Mouse (Mus musculus): ENCODE results near the gene Arl5c. TPM values are rescaled to one million over a fixed set of nuclear protein-coding genes. Genes with fewer than 3 reads are reported as not detected.

The Arl5c gene
- polyA plus RNA-seq, 1 experiment from 2014 or later = 6.4 TPM

DNA sequence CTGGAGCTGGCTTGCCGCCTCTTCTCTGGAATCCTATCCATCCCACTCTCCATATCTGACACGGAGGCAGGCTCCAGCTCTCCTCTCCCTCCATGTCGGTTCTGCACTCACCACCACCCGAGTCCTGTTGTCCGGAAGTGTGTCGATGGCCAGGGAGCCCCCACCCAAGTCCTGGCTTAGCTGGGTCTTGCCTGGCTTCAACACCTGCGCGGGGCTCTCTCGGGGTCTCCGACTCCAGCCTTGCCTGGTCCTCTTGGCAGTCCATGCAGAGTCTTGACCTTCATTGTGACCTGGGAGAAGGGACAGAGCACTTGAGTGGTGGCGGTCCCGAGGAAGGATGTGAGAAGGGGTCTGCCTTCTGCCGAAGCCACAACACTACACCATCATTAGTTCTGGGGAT is 17.6 kb downstream of the Arl5c start:
- Histone ChIP-seq H3K4me3 (replicated peaks; ENCODE audit: low read length) (no peak overlapping the region), H3K4me1 (replicated peaks; ENCODE audit: control insufficient read depth, insufficient read depth, low read length) (no peaks in the 10 kb centered on the region), H3K9ac (replicated peaks; ENCODE audit: low read depth, low read length) (no peak overlapping the region), H3K9me3 (ENCODE audit: control insufficient read depth, low read length) (no peaks in the 10 kb centered on the region), H3K4me2 (ENCODE audit: low read length) (no peak overlapping the region), H3K27me3 (replicated peaks; ENCODE audit: control insufficient read depth, insufficient read depth, low read length) (no peaks in the 10 kb centered on the region), H3K36me3 (ENCODE audit: control insufficient read depth, insufficient read depth) (no peaks in the 10 kb centered on the region), H3K27ac (ENCODE audit: low read length) (no peak overlapping the region)
- ATAC-seq = no peak
- 88% methylated on average over 13 of the region's 13 CpGs for WGBS

DNA sequence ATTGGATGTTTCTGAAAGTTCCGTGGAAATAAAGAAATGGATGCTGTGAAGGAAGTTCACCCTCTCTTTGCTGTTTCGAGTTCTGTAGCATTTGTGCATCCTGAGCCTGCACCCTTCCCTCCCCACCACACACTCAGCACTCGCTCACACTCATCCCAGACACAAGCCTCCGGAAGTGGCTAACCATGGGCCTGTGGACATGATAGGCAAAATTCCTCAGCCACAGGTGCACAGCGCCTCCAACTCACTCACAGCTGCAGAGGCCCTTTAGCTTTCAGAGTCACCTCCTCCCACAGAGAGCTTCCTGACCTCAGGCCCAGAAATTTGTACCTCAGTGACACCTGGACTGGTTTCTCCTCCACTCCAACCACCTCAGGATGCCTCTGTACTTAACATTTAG is 18.2 kb downstream of the Arl5c start:
- H3K9ac ChIP-seq (replicated peaks; ENCODE audit: low read depth, low read length) = no peak overlapping the region
- WGBS = 78% methylated on average over 5 of the region's 5 CpGs
- ATAC-seq = no peak
- no peaks in the 10 kb centered on the region for H3K36me3 ChIP-seq (ENCODE audit: control insufficient read depth, insufficient read depth)
- H3K27ac ChIP-seq (ENCODE audit: low read length) = no peak overlapping the region
- H3K27me3 ChIP-seq (replicated peaks; ENCODE audit: control insufficient read depth, insufficient read depth, low read length) = no peaks in the 10 kb centered on the region
- no peaks in the 10 kb centered on the region for H3K4me1 ChIP-seq (replicated peaks; ENCODE audit: control insufficient read depth, insufficient read depth, low read length)
- no peak overlapping the region for H3K4me3 ChIP-seq (replicated peaks; ENCODE audit: low read length)
- H3K9me3 ChIP-seq (ENCODE audit: control insufficient read depth, low read length) = no peaks in the 10 kb centered on the region
- no peak overlapping the region for H3K4me2 ChIP-seq (ENCODE audit: low read length)

DNA sequence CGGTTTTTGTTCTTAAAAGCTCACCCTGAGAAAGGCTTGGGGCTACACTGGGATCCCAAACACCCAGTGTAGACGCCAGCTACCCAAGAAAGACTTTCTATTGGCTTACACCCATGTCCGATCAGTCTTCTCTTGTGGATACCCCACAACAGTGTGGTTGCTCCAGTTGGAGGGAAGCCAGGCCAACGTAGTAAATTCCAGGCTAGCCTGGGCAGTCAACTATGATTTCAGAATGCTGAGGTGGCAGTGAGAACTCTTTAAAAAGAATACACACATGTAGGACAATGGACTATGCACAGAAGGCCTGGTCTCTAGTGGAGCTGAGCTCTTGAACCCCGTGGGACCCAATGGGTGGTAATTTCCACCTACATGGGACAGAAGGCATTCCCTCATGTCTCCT is 21.2 kb downstream of the Arl5c start:
- Histone ChIP-seq H3K4me2 (ENCODE audit: low read length) (no peak overlapping the region), H3K9me3 (ENCODE audit: control insufficient read depth, low read length) (no peaks in the 10 kb centered on the region), H3K4me1 (replicated peaks; ENCODE audit: control insufficient read depth, insufficient read depth, low read length) (peaks cover 8% of the 10 kb centered on the region; the same call in 1 of the 2 replicates), H3K9ac (replicated peaks; ENCODE audit: low read depth, low read length) (no peak overlapping the region), H3K4me3 (replicated peaks; ENCODE audit: low read length) (no peak overlapping the region), H3K36me3 (ENCODE audit: control insufficient read depth, insufficient read depth) (no peaks in the 10 kb centered on the region), H3K27ac (ENCODE audit: low read length) (no peak overlapping the region), H3K27me3 (replicated peaks; ENCODE audit: control insufficient read depth, insufficient read depth, low read length) (no peaks in the 10 kb centered on the region)
- ATAC-seq = no peak
- WGBS = 84% methylated on average over 5 of the region's 5 CpGs

DNA sequence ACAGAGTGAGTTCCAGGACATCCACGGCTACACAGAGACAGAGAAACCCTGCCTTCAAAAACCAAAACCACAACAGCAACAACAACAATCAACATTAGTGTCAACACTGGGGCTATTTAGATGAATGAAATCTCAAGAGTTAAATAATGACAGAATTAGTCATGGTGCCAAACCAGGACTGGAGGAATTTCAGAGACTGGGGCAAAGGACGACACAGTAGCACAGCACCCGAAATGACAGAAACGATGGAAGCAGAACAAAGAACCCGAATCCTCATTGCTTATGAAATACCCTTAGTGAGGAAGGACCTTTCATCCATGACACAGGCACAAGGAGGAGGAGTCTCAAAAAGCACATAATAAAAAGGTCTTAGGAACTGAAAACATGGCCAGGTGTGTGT is 21.8 kb downstream of the Arl5c start:
- Histone ChIP-seq H3K36me3 (ENCODE audit: control insufficient read depth, insufficient read depth) (no peaks in the 10 kb centered on the region), H3K4me3 (replicated peaks; ENCODE audit: low read length) (no peak overlapping the region), H3K27ac (ENCODE audit: low read length) (no peak overlapping the region), H3K27me3 (replicated peaks; ENCODE audit: control insufficient read depth, insufficient read depth, low read length) (no peaks in the 10 kb centered on the region), H3K4me2 (ENCODE audit: low read length) (no peak overlapping the region), H3K9ac (replicated peaks; ENCODE audit: low read depth, low read length) (no peak overlapping the region), H3K9me3 (ENCODE audit: control insufficient read depth, low read length) (no peaks in the 10 kb centered on the region), H3K4me1 (replicated peaks; ENCODE audit: control insufficient read depth, insufficient read depth, low read length) (peaks cover 8% of the 10 kb centered on the region; the same call in 1 of the 2 replicates)
- 88% methylated on average over 5 of the region's 5 CpGs for WGBS
- no peak for ATAC-seq

DNA sequence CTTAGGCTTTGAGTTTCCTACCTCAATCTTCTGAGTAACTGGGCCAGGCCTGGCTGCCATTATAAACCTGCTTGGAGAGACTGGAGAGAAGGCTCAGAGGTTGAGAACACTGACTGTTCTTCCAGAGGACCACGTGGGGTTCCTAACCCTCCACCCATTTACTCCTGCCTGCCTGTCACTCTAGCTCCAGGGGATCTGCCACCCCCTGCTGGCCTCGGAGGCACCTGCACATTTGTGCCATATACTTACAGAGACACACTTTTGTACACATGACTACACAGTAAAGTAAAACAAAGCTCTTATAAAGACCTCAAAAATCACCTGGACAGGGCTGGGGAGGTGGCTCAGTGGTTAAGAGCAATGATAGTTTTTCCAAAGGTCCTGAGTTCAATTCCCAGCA is 23.5 kb downstream of the Arl5c start:
- H3K4me2 ChIP-seq (ENCODE audit: low read length) = no peak overlapping the region

DNA sequence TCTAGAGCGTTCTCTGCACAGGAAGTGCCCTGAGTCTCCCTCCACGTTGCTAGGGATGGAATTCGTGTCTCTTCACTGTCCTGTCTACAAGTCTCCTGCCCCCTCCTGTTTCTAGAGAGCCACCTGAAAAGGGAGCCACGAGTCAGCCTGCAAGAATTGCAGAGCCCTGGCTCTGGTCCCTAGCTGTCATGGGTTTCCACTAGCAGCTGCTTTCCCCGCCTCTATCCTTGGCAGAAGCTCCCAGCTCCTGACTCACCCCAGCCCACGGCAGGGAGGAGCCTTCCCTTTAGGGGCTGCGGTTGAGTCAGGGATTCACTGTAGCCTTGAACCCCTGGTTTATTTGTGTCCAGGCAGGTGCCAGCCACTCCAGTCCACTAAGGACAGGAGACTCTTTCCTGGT is 24.7 kb downstream of the Arl5c start:
- Histone ChIP-seq H3K9ac (replicated peaks; ENCODE audit: low read depth, low read length) (no peak overlapping the region), H3K9me3 (ENCODE audit: control insufficient read depth, low read length) (no peaks in the 10 kb centered on the region), H3K4me3 (replicated peaks; ENCODE audit: low read length) (no peak overlapping the region), H3K4me1 (replicated peaks; ENCODE audit: control insufficient read depth, insufficient read depth, low read length) (peaks cover 14% of the 10 kb centered on the region), H3K27me3 (replicated peaks; ENCODE audit: control insufficient read depth, insufficient read depth, low read length) (no peaks in the 10 kb centered on the region), H3K36me3 (ENCODE audit: control insufficient read depth, insufficient read depth) (no peaks in the 10 kb centered on the region), H3K27ac (ENCODE audit: low read length) (no peak overlapping the region), H3K4me2 (ENCODE audit: low read length) (no peak overlapping the region)
- ATAC-seq = no peak
- WGBS = 25% methylated on average over 7 of the region's 7 CpGs

More for the DNA sequence above, 23.5 kb downstream of the Arl5c start:
- WGBS = 65% methylated on average over 2 of the region's 2 CpGs
- no peak for ATAC-seq
- no peaks in the 10 kb centered on the region for H3K9me3 ChIP-seq (ENCODE audit: control insufficient read depth, low read length)
- no peak overlapping the region for H3K27ac ChIP-seq (ENCODE audit: low read length)
- no peak overlapping the region for H3K9ac ChIP-seq (replicated peaks; ENCODE audit: low read depth, low read length)
- H3K4me1 ChIP-seq (replicated peaks; ENCODE audit: control insufficient read depth, insufficient read depth, low read length) = peaks cover 8% of the 10 kb centered on the region; the same call in 1 of the 2 replicates
- H3K36me3 ChIP-seq (ENCODE audit: control insufficient read depth, insufficient read depth) = no peaks in the 10 kb centered on the region
- H3K4me3 ChIP-seq (replicated peaks; ENCODE audit: low read length) = no peak overlapping the region
- H3K27me3 ChIP-seq (replicated peaks; ENCODE audit: control insufficient read depth, insufficient read depth, low read length) = no peaks in the 10 kb centered on the region

DNA sequence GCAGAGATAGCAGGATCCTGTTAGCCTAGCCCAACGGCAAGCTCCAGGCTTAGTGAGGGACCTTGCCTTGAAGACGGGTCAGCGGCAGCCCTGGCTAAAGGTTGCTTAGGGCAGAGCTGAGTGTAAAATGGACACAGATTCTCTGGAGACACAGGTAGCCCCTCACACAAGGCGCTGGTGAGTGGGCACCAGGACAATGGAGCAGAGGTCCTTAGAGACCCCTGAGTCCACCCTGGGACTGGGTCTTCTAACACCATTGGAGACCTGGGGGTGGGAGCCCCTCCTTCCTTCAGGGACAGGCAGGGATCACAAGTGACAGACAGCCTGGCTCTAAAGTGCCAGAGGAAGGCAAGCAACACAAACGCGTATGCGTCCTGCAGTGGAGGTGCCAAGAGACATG is 25.2 kb downstream of the Arl5c start:
- no peaks in the 10 kb centered on the region for H3K9me3 ChIP-seq (ENCODE audit: control insufficient read depth, low read length)
- H3K27me3 ChIP-seq (replicated peaks; ENCODE audit: control insufficient read depth, insufficient read depth, low read length) = no peaks in the 10 kb centered on the region
- H3K4me1 ChIP-seq (replicated peaks; ENCODE audit: control insufficient read depth, insufficient read depth, low read length) = peaks cover 14% of the 10 kb centered on the region
- H3K36me3 ChIP-seq (ENCODE audit: control insufficient read depth, insufficient read depth) = no peaks in the 10 kb centered on the region
- no peak overlapping the region for H3K4me2 ChIP-seq (ENCODE audit: low read length)
- WGBS = 81% methylated on average over 7 of the region's 7 CpGs
- no peak overlapping the region for H3K4me3 ChIP-seq (replicated peaks; ENCODE audit: low read length)
- ATAC-seq = no peak
- H3K27ac ChIP-seq (ENCODE audit: low read length) = no peak overlapping the region
- no peak overlapping the region for H3K9ac ChIP-seq (replicated peaks; ENCODE audit: low read depth, low read length)

DNA sequence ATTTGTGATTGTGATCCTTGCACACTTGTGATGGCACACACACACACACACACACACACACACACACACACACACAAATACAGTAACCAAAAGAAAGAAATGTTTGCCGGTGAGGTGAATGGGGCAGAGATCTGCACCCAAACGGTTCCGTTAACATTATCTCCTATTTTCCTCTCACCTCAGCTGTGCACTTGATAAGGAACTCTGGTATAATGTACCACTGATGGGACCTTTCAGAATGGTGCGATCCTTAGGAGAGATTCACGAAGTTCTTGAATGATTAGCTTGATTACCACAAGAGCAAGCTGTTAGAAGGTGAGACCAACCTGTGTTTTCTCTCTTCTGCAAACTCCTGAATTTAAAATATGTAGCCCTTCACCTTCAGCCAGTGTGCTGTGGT is 27.6 kb downstream of the Arl5c start:
- H3K4me1 ChIP-seq (replicated peaks; ENCODE audit: control insufficient read depth, insufficient read depth, low read length) = peaks cover 14% of the 10 kb centered on the region
- no peak overlapping the region for H3K4me2 ChIP-seq (ENCODE audit: low read length)
- ATAC-seq = no peak
- no peak overlapping the region for H3K27ac ChIP-seq (ENCODE audit: low read length)
- no peaks in the 10 kb centered on the region for H3K9me3 ChIP-seq (ENCODE audit: control insufficient read depth, low read length)
- H3K4me3 ChIP-seq (replicated peaks; ENCODE audit: low read length) = no peak overlapping the region
- H3K36me3 ChIP-seq (ENCODE audit: control insufficient read depth, insufficient read depth) = no peaks in the 10 kb centered on the region
- 81% methylated on average over 5 of the region's 5 CpGs for WGBS
- H3K9ac ChIP-seq (replicated peaks; ENCODE audit: low read depth, low read length) = no peak overlapping the region
- no peaks in the 10 kb centered on the region for H3K27me3 ChIP-seq (replicated peaks; ENCODE audit: control insufficient read depth, insufficient read depth, low read length)

DNA sequence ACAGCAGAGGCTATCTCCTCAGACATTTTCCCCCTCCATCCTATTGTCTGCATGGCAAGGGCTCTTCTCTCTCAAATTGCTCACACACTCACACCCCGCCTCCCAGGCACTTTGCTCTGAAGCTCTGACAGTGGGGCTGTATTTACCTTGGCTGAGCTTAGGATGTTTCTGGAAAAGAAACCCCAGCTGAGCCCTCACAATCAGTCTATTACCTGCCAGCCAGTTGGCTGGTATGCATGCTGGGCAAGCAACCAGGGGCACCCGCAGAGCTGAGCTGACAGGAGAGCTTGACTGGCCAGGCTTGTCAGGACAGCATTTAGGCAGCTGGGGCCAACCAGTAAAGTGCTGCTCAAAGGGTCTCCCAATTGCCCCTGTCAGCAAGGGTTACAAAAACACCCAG is 28.9 kb downstream of the Arl5c start:
- H3K4me2 ChIP-seq (ENCODE audit: low read length) = 0 out of 2 replicates have a peak overlapping the region, but pooled peaks have one; percentile 5
- WGBS = 18% methylated on average over 2 of the region's 2 CpGs
- no peak overlapping the region for H3K4me3 ChIP-seq (replicated peaks; ENCODE audit: low read length)
- no peaks in the 10 kb centered on the region for H3K36me3 ChIP-seq (ENCODE audit: control insufficient read depth, insufficient read depth)
- no peak overlapping the region for H3K27ac ChIP-seq (ENCODE audit: low read length)
- ATAC-seq = no peak
- no peaks in the 10 kb centered on the region for H3K27me3 ChIP-seq (replicated peaks; ENCODE audit: control insufficient read depth, insufficient read depth, low read length)
- peaks cover 14% of the 10 kb centered on the region for H3K4me1 ChIP-seq (replicated peaks; ENCODE audit: control insufficient read depth, insufficient read depth, low read length)
- H3K9me3 ChIP-seq (ENCODE audit: control insufficient read depth, low read length) = no peaks in the 10 kb centered on the region
- no peak overlapping the region for H3K9ac ChIP-seq (replicated peaks; ENCODE audit: low read depth, low read length)

DNA sequence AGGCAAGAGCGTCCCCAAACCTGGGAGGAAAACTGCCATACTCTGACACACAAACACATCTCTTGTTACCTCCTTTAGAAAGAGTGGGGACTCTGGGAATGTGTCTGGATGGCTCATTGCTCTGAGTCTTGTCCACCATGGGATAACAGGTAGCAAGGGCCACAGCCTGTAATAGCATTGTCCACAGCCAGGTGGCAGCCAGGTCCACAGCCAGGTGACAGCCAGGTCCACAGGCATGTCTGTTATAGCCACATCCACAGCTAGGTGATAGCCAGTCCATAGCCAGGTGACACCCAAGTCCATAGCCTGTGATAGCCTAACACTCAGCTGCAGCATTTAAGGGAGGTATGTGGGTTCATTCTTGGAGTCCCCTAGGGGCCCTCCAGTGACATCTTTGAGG is 35.1 kb downstream of the Arl5c start:
- Histone ChIP-seq H3K4me1 (replicated peaks; ENCODE audit: control insufficient read depth, insufficient read depth, low read length) (peaks cover 4% of the 10 kb centered on the region), H3K9me3 (ENCODE audit: control insufficient read depth, low read length) (no peaks in the 10 kb centered on the region), H3K27ac (ENCODE audit: low read length) (no peak overlapping the region), H3K4me3 (replicated peaks; ENCODE audit: low read length) (no peak overlapping the region), H3K9ac (replicated peaks; ENCODE audit: low read depth, low read length) (no peak overlapping the region), H3K36me3 (ENCODE audit: control insufficient read depth, insufficient read depth) (no peaks in the 10 kb centered on the region), H3K4me2 (ENCODE audit: low read length) (no peak overlapping the region), H3K27me3 (replicated peaks; ENCODE audit: control insufficient read depth, insufficient read depth, low read length) (no peaks in the 10 kb centered on the region)
- WGBS = 80% methylated on average over 1 of the region's 1 CpGs
- ATAC-seq = no peak
